Mouse (Mus musculus): ENCODE measurements at regions not wholly inside any gene's neighbourhood (a gene's known extent, or its start where the extent isn't known, plus 50 kb on each side); places are given as distances from the start of the nearest gene placed in this dataset.

- H3K9me3 ChIP-seq (ENCODE audit: control insufficient read depth, low read length) = no peaks in the 10 kb centered on the region
- no peak overlapping the region for H3K4me3 ChIP-seq (replicated peaks)
- no peak for TF ChIP-seq TAL1 (IDR thresholded peaks at IDR 0.05; ENCODE audit: low read length)
- TF ChIP-seq GATA1 (IDR thresholded peaks at IDR 0.05; ENCODE audit: low read length) = no peak
Observed at GRCm38 (mm10) chr13:80957419-80958139, 74.4 kb downstream of the Arrdc3 start.

GRCm38 (mm10) chr13:80959763-80960162, 76.6 kb downstream of the Arrdc3 start:
- H3K4me1 ChIP-seq (ENCODE audit: control insufficient read depth) = peaks cover 1% of the 10 kb centered on the region; the same call in 1 of the 2 replicates
- no peaks in the 10 kb centered on the region for H3K36me3 ChIP-seq (ENCODE audit: control insufficient read depth)
- no peak for TF ChIP-seq TAL1 (IDR thresholded peaks at IDR 0.05; ENCODE audit: low read length)
- no peak for TF ChIP-seq GATA1 (IDR thresholded peaks at IDR 0.05; ENCODE audit: low read length)
- H3K4me3 ChIP-seq (replicated peaks) = no peak overlapping the region
- H3K27me3 ChIP-seq (ENCODE audit: control insufficient read depth) = peaks cover 4% of the 10 kb centered on the region
- H3K9me3 ChIP-seq (ENCODE audit: control insufficient read depth, low read length) = no peaks in the 10 kb centered on the region

More at GRCm38 (mm10) chr13:80957419-80958139, 74.4 kb downstream of the Arrdc3 start:
- H3K36me3 ChIP-seq (ENCODE audit: control insufficient read depth) = no peaks in the 10 kb centered on the region
- no peaks in the 10 kb centered on the region for H3K4me1 ChIP-seq (ENCODE audit: control insufficient read depth)
- H3K27me3 ChIP-seq (ENCODE audit: control insufficient read depth) = no peaks in the 10 kb centered on the region

- H3K4me1 ChIP-seq (ENCODE audit: control insufficient read depth) = peaks cover 1% of the 10 kb centered on the region; the same call in 1 of the 2 replicates
- H3K27me3 ChIP-seq (ENCODE audit: control insufficient read depth) = peaks cover 4% of the 10 kb centered on the region
- H3K9me3 ChIP-seq (ENCODE audit: control insufficient read depth, low read length) = no peaks in the 10 kb centered on the region
- TF ChIP-seq TAL1 (IDR thresholded peaks at IDR 0.05; ENCODE audit: low read length) (no peak), GATA1 (IDR thresholded peaks at IDR 0.05; ENCODE audit: low read length) (no peak)
- no peak overlapping the region for H3K4me3 ChIP-seq (replicated peaks)
- H3K36me3 ChIP-seq (ENCODE audit: control insufficient read depth) = no peaks in the 10 kb centered on the region
Observed at GRCm38 (mm10) chr13:80961985-80962617, 78.9 kb downstream of the Arrdc3 start.

DNA sequence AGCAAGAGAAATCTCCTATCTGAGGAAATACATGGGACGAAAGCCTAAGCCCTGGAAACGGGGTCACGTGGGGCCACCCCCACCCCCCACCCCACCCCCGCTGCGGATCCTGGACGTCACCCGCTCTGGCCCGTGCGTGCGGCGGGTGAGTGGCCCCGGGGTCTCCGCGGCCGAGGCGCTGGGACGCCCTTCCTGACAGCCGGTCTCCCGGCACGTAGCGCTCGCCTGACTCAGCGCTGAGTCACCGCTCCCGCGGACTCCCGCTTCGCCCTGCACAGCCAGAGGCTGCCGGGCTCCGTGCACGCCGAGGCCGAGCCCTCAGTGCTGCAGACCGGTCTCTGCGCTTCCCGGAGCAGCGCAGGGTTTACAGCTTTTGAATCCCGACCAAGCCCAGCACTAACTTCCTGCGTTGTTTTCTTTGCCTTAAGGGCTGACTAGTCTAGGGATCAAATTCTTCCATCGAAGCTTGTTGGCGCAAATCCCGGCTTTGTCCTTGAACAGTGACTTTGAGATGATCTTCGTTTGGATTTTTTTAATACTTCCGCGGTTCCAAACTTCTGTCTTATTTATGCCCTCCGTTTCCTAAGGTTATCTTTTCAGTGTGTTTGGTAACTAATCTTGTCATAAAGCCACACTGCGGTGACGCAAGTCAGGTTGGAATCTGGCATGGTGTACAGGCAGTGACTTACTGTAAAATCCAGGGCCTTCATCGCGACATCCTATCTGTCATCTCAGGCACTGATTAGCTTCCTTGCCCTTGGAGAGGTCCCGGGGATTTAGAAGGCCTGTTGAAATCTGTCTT, 79.8 kb downstream of the Arrdc3 start:
- H3K4me1 ChIP-seq (ENCODE audit: control insufficient read depth) = peaks cover 1% of the 10 kb centered on the region; the same call in 1 of the 2 replicates

GRCm38 (mm10) chr13:80963591-80963940, 80.4 kb downstream of the Arrdc3 start:
- TF ChIP-seq GATA1 (IDR thresholded peaks at IDR 0.05; ENCODE audit: low read length) = no peak
- H3K36me3 ChIP-seq (ENCODE audit: control insufficient read depth) = no peaks in the 10 kb centered on the region
- peaks cover 4% of the 10 kb centered on the region for H3K27me3 ChIP-seq (ENCODE audit: control insufficient read depth)
- H3K4me3 ChIP-seq (replicated peaks) = no peak overlapping the region
- no peaks in the 10 kb centered on the region for H3K9me3 ChIP-seq (ENCODE audit: control insufficient read depth, low read length)
- H3K4me1 ChIP-seq (ENCODE audit: control insufficient read depth) = peaks cover 1% of the 10 kb centered on the region; the same call in 1 of the 2 replicates

More for the DNA sequence above, 79.8 kb downstream of the Arrdc3 start:
- Histone ChIP-seq H3K9me3 (ENCODE audit: control insufficient read depth, low read length) (no peaks in the 10 kb centered on the region), H3K4me3 (replicated peaks) (peak overlapping the region; percentile 37), H3K36me3 (ENCODE audit: control insufficient read depth) (no peaks in the 10 kb centered on the region), H3K27me3 (ENCODE audit: control insufficient read depth) (peaks cover 4% of the 10 kb centered on the region)
- TF ChIP-seq TAL1 (IDR thresholded peaks at IDR 0.05; ENCODE audit: low read length) (no peak), GATA1 (IDR thresholded peaks at IDR 0.05; ENCODE audit: low read length) (no peak)

DNA sequence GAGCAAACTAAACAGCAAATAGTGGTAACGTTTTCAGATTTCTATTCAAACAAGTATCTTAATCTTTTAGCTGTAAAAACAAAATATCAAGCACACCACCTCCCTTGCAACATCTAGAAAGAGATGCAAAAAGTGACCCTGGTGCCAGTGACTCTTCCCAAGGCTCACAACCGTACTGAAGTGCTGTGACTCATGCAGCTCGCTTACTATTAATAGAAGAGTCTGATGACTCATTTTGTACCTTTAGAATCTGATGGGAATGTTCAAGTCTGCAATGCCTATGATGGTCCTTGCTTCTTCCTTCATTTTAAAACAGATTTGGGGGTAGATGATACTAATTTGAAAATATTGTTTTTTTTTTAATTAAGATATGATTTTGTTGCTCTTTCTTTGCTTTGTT, 88.5 kb downstream of the Arrdc3 start:
- Histone ChIP-seq H3K36me3 (ENCODE audit: control insufficient read depth) (no peaks in the 10 kb centered on the region), H3K4me3 (replicated peaks) (no peak overlapping the region), H3K4me1 (ENCODE audit: control insufficient read depth) (no peaks in the 10 kb centered on the region), H3K27me3 (ENCODE audit: control insufficient read depth) (no peaks in the 10 kb centered on the region), H3K9me3 (ENCODE audit: control insufficient read depth, low read length) (no peaks in the 10 kb centered on the region)
- TF ChIP-seq TAL1 (IDR thresholded peaks at IDR 0.05; ENCODE audit: low read length) = no peak
- TF ChIP-seq GATA1 (IDR thresholded peaks at IDR 0.05; ENCODE audit: low read length) = no peak

DNA sequence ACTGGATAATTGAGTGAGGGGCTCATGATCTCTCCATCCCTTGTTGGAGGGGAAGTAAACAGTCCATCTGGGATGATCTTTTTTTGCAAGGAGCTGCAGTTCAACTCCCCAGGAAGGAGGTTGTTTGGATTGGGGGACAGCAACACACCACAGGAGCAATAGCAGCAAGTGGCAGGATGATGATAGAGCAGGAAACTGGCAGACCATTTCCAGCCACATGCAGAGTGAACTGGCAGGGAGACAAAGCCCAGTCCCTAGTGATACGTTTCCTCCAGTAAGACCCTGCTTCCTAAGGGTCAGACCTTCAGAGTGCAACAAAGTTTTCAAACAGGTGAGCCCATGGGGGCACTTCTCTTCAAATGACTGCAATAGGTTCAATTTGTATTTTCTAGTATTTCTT, 91.2 kb downstream of the Arrdc3 start:
- TF ChIP-seq GATA1 (IDR thresholded peaks at IDR 0.05; ENCODE audit: low read length) = no peak
- no peak for TF ChIP-seq TAL1 (IDR thresholded peaks at IDR 0.05; ENCODE audit: low read length)
- Histone ChIP-seq H3K27me3 (ENCODE audit: control insufficient read depth) (no peaks in the 10 kb centered on the region), H3K4me1 (ENCODE audit: control insufficient read depth) (no peaks in the 10 kb centered on the region), H3K9me3 (ENCODE audit: control insufficient read depth, low read length) (no peaks in the 10 kb centered on the region), H3K36me3 (ENCODE audit: control insufficient read depth) (no peaks in the 10 kb centered on the region), H3K4me3 (replicated peaks) (no peak overlapping the region)

GRCm38 (mm10) chr13:80977266-80977665, 94.1 kb downstream of the Arrdc3 start:
- Histone ChIP-seq H3K4me1 (ENCODE audit: control insufficient read depth) (no peaks in the 10 kb centered on the region), H3K4me3 (replicated peaks) (no peak overlapping the region), H3K9me3 (ENCODE audit: control insufficient read depth, low read length) (no peaks in the 10 kb centered on the region), H3K36me3 (ENCODE audit: control insufficient read depth) (no peaks in the 10 kb centered on the region), H3K27me3 (ENCODE audit: control insufficient read depth) (no peaks in the 10 kb centered on the region)
- TF ChIP-seq GATA1 (IDR thresholded peaks at IDR 0.05; ENCODE audit: low read length) (no peak), TAL1 (IDR thresholded peaks at IDR 0.05; ENCODE audit: low read length) (no peak)

DNA sequence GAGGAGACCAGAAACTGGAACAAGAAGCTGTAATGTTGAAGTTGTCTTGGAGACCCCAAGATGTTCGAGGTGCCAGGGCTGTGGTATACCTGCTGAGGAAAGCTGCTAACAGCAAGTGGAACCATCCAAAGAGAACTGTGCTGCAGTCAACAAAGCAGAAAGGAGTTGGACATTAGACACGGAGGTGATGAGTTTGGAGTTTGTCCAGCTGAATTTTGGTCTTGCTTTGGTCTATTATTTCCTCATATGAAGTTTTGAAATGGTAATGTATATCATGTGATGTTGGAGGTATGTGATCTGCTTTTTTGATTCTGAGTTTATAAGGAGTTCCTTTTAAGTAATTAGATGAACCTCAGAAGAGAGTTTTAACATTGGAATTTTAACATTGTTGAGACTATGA, 98.0 kb downstream of the Arrdc3 start:
- no peak overlapping the region for H3K4me3 ChIP-seq (replicated peaks)
- H3K9me3 ChIP-seq (ENCODE audit: control insufficient read depth, low read length) = no peaks in the 10 kb centered on the region
- TF ChIP-seq TAL1 (IDR thresholded peaks at IDR 0.05; ENCODE audit: low read length) (no peak), GATA1 (IDR thresholded peaks at IDR 0.05; ENCODE audit: low read length) (no peak)
- H3K27me3 ChIP-seq (ENCODE audit: control insufficient read depth) = no peaks in the 10 kb centered on the region
- H3K36me3 ChIP-seq (ENCODE audit: control insufficient read depth) = no peaks in the 10 kb centered on the region
- no peaks in the 10 kb centered on the region for H3K4me1 ChIP-seq (ENCODE audit: control insufficient read depth)
